Mouse (Mus musculus): ENCODE data around the gene Serpinb9c. TPM values are rescaled to one million over a fixed set of nuclear protein-coding genes. Genes with fewer than 3 reads are reported as not detected.

Serpinb9c gene
- not detected in 2 replicates for polyA plus RNA-seq (2021; fragmentation: Nextera tagmentation)
- long read RNA-seq, experiment 1, result 0 reads
- long read RNA-seq, experiment 2, result 0 reads

DNA sequence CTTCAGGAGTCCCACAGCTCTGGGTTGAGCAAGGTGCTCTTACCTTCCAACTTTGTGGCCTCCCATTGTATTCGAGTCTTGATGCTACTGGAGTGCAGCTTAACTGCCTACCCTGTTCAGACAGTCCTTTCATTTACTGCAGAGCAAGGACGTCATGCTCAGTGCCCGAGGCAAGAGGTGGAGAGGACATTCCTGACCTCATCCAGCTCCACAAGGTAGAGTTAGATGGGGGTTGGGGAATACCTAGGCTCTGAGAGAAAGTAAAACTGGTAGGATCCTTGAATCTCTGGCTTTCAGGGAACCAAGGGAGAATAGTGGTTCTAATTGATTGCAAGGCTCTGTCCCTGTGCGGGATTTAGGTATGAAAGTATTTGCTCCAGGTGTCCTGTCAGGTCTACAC lies at the start of gene Serpinb9c:
Serpinb9c (minus strand) TSS at position 101 of the 400 bp plus-strand sequence.

DNA sequence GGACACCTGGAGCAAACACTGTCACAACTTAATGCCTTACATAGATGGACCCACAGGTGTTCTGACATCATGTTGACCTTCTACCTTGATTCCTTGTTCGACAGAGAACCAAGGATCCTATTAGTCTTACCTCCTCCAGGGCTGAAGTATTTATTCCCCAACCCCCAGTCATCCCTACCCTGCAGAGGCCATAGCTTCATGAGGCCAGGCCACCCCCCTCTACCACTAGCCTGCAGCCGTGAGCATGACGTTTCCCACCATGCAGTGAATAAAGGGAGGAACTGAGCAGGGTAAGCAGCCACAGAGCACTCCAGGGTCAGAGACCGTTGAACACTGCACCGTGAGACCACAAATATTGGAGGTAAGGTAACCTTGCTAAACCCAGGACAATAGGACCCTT lies 33.1 kb upstream of the Serpinb9c start, which contains the start of gene Serpinb9d:
Serpinb9d (plus strand) TSS at position 301 of the 400 bp plus-strand sequence.

Other genes with a start within 250 kb of the Serpinb9c start
- gene Serpinb6b, start 194.5 kb downstream of the Serpinb9c start, polyA plus RNA-seq (2021; fragmentation: Nextera tagmentation), result 1.6 and 1.9 TPM in 2 replicates
- 4.0 and 5.5 TPM in 2 replicates for gene Serpinb9, start 156.5 kb downstream of the Serpinb9c start, polyA plus RNA-seq (2021; fragmentation: Nextera tagmentation)
- gene Serpinb9b, start 132.3 kb downstream of the Serpinb9c start, polyA plus RNA-seq (2021; fragmentation: Nextera tagmentation), result not detected in 2 replicates
- 1.5 and 7.3 TPM in 2 replicates for gene Serpinb1b, start 81.2 kb downstream of the Serpinb9c start, polyA plus RNA-seq (2021; fragmentation: Nextera tagmentation)
- gene Serpinb9d, start 33.2 kb upstream of the Serpinb9c start, polyA plus RNA-seq (2021; fragmentation: Nextera tagmentation), result not detected in 2 replicates
- not detected in 2 replicates for gene Serpinb9e, start 89.9 kb upstream of the Serpinb9c start, polyA plus RNA-seq (2021; fragmentation: Nextera tagmentation)
- gene Serpinb9f, start 164.3 kb upstream of the Serpinb9c start, polyA plus RNA-seq (2021; fragmentation: Nextera tagmentation), result not detected in 2 replicates
- not detected in 2 replicates for gene Gm11397, start 236.0 kb upstream of the Serpinb9c start, polyA plus RNA-seq (2021; fragmentation: Nextera tagmentation)

All from layer of hippocampus, adult 6 months (tissue).